Mouse (Mus musculus): Measurements from ENCODE around the gene Fbxo6. TPM values are rescaled to one million over a fixed set of nuclear protein-coding genes. Genes with fewer than 3 reads are reported as not detected.

Gene Fbxo6
- polyA plus RNA-seq, 1 experiment = not detected

GRCm38 (mm10) chr4:148134988-148135387, 17.0 kb downstream of the Fbxo6 start:
- H3K27ac ChIP-seq (ENCODE audit: insufficient read depth, low read depth, low read length) = no peak overlapping the region
- WGBS = 89% methylated on average over 8 of the region's 8 CpGs
- peaks cover 10% of the 10 kb centered on the region for H3K4me1 ChIP-seq (ENCODE audit: control insufficient read depth, insufficient read depth, low read length)
- H3K4me3 ChIP-seq (ENCODE audit: insufficient read depth, low read depth, low read length) = no peak overlapping the region
- TF ChIP-seq POLR2A (IDR thresholded peaks at IDR 0.05; ENCODE audit: insufficient read depth, low read depth, low read length) (no peak), CTCF (IDR thresholded peaks at IDR 0.05; ENCODE audit: insufficient read depth, low read depth, low read length) (no peak)

GRCm38 (mm10) chr4:148131497-148132081, 20.4 kb downstream of the Fbxo6 start:
- Histone ChIP-seq H3K4me1 (ENCODE audit: control insufficient read depth, insufficient read depth, low read length) (peaks cover 10% of the 10 kb centered on the region), H3K27ac (ENCODE audit: insufficient read depth, low read depth, low read length) (no peak overlapping the region), H3K4me3 (ENCODE audit: insufficient read depth, low read depth, low read length) (peak overlapping the region; percentile 79)
- TF ChIP-seq POLR2A (IDR thresholded peaks at IDR 0.05; ENCODE audit: insufficient read depth, low read depth, low read length) = no peak
- TF ChIP-seq CTCF (IDR thresholded peaks at IDR 0.05; ENCODE audit: insufficient read depth, low read depth, low read length) = no peak
- WGBS = 5% methylated on average over 21 of the region's 21 CpGs

GRCm38 (mm10) chr4:148130561-148131413, 21.2 kb downstream of the Fbxo6 start, which contains the start of gene Draxin:
TSS of gene Draxin (minus strand) at chr4:148130698.
- peak within 1 kb of the TSS; percentile 79 for H3K4me3 ChIP-seq (ENCODE audit: insufficient read depth, low read depth, low read length)
- no peak for TF ChIP-seq CTCF (IDR thresholded peaks at IDR 0.05; ENCODE audit: insufficient read depth, low read depth, low read length)
- no peak; the same call in 1 of the 2 replicates for TF ChIP-seq POLR2A (IDR thresholded peaks at IDR 0.05; ENCODE audit: insufficient read depth, low read depth, low read length)
- WGBS = under 1% methylated on average over 83 of the region's 87 CpGs
- peaks cover 10% of the 10 kb centered on the region for H3K4me1 ChIP-seq (ENCODE audit: control insufficient read depth, insufficient read depth, low read length)
- H3K27ac ChIP-seq (ENCODE audit: insufficient read depth, low read depth, low read length) = no peak within 1 kb of the TSS

- WGBS = 9% methylated on average over 18 of the region's 18 CpGs
- Histone ChIP-seq H3K27ac (ENCODE audit: insufficient read depth, low read depth, low read length) (no peak within 1 kb of the TSS), H3K4me1 (ENCODE audit: control insufficient read depth, insufficient read depth, low read length) (peaks cover 10% of the 10 kb centered on the region), H3K4me3 (ENCODE audit: insufficient read depth, low read depth, low read length) (peak within 1 kb of the TSS; percentile 79)
- TF ChIP-seq CTCF (IDR thresholded peaks at IDR 0.05; ENCODE audit: insufficient read depth, low read depth, low read length) = no peak
- TF ChIP-seq POLR2A (IDR thresholded peaks at IDR 0.05; ENCODE audit: insufficient read depth, low read depth, low read length) = no peak
Observed at GRCm38 (mm10) chr4:148130133-148130532, 21.8 kb downstream of the Fbxo6 start, which contains the start of gene Mad2l2. TSS of gene Mad2l2 (plus strand) at chr4:148130384.

- Histone ChIP-seq H3K27ac (ENCODE audit: insufficient read depth, low read depth, low read length) (no peak overlapping the region), H3K4me1 (ENCODE audit: control insufficient read depth, insufficient read depth, low read length) (peaks cover 10% of the 10 kb centered on the region), H3K4me3 (ENCODE audit: insufficient read depth, low read depth, low read length) (no peak overlapping the region)
- TF ChIP-seq POLR2A (IDR thresholded peaks at IDR 0.05; ENCODE audit: insufficient read depth, low read depth, low read length) = no peak
- no peak for TF ChIP-seq CTCF (IDR thresholded peaks at IDR 0.05; ENCODE audit: insufficient read depth, low read depth, low read length)
- 89% methylated on average over 2 of the region's 2 CpGs for WGBS
Observed at GRCm38 (mm10) chr4:148128672-148129071, 23.3 kb downstream of the Fbxo6 start.

- Histone ChIP-seq H3K27ac (ENCODE audit: insufficient read depth, low read depth, low read length) (no peak overlapping the region), H3K4me1 (ENCODE audit: control insufficient read depth, insufficient read depth, low read length) (peaks cover 10% of the 10 kb centered on the region), H3K4me3 (ENCODE audit: insufficient read depth, low read depth, low read length) (no peak overlapping the region)
- no peak for TF ChIP-seq POLR2A (IDR thresholded peaks at IDR 0.05; ENCODE audit: insufficient read depth, low read depth, low read length)
- no peak for TF ChIP-seq CTCF (IDR thresholded peaks at IDR 0.05; ENCODE audit: insufficient read depth, low read depth, low read length)
- 81% methylated on average over 1 of the region's 1 CpGs for WGBS
Observed at GRCm38 (mm10) chr4:148128241-148128640, 23.7 kb downstream of the Fbxo6 start.

GRCm38 (mm10) chr4:148122694-148123066, 29.3 kb downstream of the Fbxo6 start:
- Histone ChIP-seq H3K4me3 (ENCODE audit: insufficient read depth, low read depth, low read length) (no peak overlapping the region), H3K27ac (ENCODE audit: insufficient read depth, low read depth, low read length) (no peak overlapping the region), H3K4me1 (ENCODE audit: control insufficient read depth, insufficient read depth, low read length) (peaks cover 5% of the 10 kb centered on the region; the same call in 1 of the 2 replicates)
- 78% methylated on average over 3 of the region's 3 CpGs for WGBS
- TF ChIP-seq POLR2A (IDR thresholded peaks at IDR 0.05; ENCODE audit: insufficient read depth, low read depth, low read length) = no peak

- H3K4me1 ChIP-seq (ENCODE audit: control insufficient read depth, insufficient read depth, low read length) = peaks cover 5% of the 10 kb centered on the region; the same call in 1 of the 2 replicates
- no peak overlapping the region for H3K27ac ChIP-seq (ENCODE audit: insufficient read depth, low read depth, low read length)
- no peak for TF ChIP-seq CTCF (IDR thresholded peaks at IDR 0.05; ENCODE audit: insufficient read depth, low read depth, low read length)
- no peak for TF ChIP-seq POLR2A (IDR thresholded peaks at IDR 0.05; ENCODE audit: insufficient read depth, low read depth, low read length)
- 31% methylated on average over 6 of the region's 6 CpGs for WGBS
- H3K4me3 ChIP-seq (ENCODE audit: insufficient read depth, low read depth, low read length) = no peak overlapping the region
Observed at GRCm38 (mm10) chr4:148121982-148122693, 29.8 kb downstream of the Fbxo6 start.

All from olfactory bulb, adult 2 months (tissue).